Mouse (Mus musculus): ENCODE results near the gene Dus2.

Gene Dus2

DNA sequence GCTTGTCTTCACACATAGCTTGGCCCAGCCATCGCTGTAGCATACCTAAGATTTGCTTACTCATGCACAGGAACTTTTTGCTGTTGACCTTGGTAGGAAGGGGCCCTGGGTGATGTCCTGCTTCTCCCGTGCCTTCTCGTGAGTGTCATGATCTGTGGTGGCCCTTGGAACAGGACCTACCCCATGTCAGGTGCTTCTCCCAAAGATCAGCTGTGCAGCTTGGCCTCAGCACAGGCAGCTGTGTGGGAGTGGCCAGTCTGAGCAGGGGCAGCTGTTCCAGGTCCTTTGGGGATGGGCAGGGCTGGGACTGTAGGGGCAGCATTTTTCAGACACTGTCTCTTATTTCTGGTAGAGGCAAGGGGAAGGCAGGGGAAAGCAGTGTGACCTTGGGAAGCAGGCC lies 53.0 kb downstream of the Dus2 start:
- DNase-seq (ENCODE audit: low spot score in 2 of 2): no peak

DNA sequence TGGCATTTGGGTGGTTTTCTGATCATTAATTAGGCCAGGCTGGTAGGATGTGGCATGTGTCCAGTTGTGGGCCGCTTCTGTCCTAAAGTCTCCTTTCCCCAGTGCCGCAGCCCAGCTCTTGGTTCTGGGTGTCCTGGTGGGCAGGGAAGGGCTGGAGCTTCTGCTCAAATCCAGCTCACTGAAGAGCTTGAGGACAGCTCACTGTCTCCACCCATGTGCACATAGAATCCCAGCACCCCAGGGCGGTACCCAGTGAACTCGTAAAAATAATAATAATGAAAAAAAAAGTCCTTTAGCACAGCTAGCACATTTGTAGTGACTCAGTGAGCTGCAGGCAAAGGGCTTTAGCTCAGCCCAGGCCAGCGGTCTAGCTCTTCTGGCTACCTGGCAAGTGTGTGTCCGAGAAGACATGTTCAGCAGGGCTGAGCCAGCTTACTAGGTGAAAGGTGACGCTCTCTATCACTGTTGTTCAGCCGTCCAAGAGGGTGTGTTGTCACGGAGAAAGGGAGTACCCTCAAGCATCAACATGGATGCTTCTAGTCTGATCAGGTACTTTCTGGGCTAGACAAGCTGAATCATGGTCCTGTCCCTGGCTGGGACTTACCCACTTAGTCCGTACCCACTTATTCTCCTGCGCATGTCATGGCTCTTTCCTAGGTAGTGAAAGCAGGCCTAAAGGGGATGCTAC lies 55.9 kb downstream of the Dus2 start:
- no peak for DNase-seq (ENCODE audit: low spot score in 2 of 2)

DNA sequence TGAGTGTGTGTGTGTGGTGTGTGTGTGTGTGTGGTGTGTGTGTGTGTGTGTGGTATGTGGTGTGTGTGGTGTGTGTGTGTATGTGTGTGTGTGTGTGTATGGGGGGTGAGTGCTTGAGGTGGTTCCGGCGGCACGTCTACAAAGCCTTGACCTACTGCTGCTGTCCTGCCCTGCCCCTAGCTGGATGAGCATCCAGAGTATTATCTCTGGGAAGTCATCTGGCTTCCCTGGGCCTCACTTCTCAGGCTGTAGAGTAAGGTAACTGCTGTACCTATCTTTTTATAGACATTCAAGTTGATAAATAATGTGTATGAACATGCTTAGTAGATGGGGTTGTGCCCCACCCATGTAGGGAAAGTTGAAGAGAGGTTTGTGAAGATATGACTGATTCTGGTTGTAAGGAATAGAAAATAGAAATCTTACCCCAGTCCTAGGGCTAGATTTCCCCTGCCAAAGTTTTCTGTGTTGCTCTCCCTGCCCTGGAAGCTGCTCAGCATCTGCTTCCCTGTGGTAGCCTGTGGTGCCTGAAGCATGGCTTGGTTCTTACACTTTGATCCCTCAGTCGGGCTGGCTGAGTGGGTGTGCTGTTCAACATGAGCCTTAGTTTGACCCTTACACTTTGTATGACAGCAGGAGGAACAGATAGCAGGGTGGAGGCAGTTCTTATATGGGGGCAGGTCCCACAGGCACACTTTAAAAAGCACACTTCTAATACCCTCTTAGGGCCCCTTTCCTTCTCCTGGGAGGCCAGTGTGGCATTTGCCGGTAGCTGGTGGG lies 56.9 kb downstream of the Dus2 start:
- DNase-seq (ENCODE audit: low spot score in 2 of 2): no peak

DNA sequence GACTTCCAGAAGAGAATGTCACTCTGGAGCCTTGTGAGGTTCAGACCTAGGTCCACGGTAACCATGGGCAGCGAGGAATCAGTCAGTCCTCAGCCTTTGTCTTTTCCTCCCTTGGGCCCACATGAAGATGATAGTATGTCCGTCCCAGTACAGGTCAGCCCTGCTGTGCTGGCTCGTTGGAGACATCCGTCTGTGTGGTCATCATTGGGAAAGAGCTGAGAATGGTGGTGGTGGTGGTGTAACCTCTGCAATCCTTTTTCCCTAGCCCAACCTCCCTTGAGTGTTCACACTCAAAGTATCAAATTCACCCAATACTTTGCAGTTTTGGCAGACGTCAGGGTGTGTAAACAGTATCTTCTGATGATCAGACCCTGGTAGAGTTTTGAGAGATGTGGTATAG lies 58.7 kb downstream of the Dus2 start:
- no peak for DNase-seq (ENCODE audit: low spot score in 2 of 2)

DNA sequence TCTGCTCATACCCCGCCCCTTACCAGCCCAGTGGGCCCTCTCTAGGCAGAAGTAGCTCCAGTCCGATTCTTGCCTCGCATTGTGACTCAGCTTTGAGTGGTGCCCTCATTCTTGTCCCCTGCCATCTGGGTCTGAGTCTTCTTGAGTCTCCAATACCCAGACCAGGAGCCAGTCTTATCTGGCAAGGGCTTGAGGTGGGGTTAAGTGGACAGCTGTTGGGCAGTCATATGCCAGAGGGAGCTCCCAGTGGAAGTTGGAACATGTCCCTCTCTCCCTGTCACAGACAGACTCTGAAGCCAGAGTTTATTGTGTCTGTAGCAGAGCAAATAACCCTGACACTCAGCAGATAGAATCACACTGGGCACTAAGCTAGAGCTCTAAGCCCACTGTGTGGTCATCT lies 59.9 kb downstream of the Dus2 start:
- DNase-seq (ENCODE audit: low spot score in 2 of 2): no peak

DNA sequence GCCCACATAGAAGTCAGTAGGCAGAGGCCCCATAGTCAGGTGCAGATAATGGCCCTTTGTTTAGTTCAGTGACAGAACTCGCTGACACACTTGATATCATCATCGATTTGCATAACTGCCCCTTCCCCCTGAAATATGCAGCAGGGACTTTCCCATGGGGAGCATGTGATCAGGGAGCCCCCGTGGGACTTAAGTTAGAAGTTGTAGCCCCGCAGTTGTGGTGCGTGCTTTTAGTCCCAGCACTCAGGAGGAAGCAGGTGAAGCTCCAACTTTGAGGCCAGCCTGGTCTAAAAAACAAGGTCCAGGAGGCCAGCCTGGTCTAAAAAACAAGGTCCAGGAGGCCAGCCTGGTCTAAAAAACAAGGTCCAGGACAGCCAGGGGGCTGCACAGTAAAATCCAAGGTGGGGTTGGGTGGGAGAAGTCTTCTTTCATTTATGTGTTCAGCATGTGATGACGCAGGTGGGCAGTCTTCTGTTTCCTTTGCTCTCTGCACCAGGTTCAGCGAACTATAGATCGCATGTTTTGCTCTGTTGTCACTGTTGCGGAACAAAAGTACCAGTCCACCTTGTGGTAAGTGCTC lies 61.5 kb downstream of the Dus2 start:
- DNase-seq (ENCODE audit: low spot score in 2 of 2): no peak

DNA sequence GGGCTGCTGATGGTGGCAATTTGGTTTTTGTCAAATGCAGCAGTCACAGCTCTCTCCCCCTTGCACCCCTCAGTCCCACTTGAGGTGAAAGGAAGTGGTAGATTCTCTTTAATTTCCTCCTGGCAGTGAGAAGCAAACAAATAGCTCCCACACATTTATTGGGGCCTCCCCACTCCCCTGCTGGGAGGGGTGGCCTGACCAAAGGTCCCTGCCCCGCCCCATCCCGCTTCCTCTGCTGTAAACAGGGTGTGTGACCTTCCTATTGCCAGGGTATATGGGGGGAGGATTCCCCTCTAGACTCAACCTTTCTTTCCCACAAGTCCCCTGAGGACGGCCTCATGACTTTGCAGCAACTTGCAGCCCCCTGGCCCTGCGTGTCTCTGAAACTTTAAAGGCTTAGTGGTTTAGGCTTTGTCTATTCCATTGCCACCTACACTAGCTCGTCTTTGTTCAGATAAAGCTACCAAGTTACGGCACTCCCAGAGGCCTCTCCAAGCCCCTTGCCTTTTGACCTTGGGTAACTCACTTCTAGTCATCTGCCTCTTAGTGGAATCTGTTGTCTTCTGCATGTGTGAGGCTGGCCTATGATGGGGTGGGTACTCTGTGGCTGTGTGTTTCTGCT lies 63.2 kb downstream of the Dus2 start:
- no peak for DNase-seq (ENCODE audit: low spot score in 2 of 2)

DNA sequence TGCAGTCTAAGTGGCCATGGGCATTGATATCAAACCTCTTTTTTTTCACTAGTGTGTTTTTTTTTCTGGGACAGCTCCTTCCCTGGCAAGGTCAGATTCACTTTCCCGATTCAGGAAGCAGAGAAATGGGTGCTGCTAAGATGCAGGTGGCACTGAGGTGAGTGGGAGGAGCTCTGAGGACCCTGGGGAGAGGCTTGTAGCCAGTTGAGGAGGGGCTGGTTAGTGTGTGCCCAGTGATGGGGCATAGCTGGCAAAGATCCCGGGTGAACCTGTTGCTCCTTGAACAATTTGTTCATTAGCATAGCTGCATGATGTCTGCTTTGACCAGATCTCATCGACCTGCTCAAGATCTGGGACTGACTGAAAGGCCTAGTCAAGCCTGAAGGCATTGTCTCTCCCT lies 63.9 kb downstream of the Dus2 start:
- DNase-seq (ENCODE audit: low spot score in 2 of 2): no peak

DNA sequence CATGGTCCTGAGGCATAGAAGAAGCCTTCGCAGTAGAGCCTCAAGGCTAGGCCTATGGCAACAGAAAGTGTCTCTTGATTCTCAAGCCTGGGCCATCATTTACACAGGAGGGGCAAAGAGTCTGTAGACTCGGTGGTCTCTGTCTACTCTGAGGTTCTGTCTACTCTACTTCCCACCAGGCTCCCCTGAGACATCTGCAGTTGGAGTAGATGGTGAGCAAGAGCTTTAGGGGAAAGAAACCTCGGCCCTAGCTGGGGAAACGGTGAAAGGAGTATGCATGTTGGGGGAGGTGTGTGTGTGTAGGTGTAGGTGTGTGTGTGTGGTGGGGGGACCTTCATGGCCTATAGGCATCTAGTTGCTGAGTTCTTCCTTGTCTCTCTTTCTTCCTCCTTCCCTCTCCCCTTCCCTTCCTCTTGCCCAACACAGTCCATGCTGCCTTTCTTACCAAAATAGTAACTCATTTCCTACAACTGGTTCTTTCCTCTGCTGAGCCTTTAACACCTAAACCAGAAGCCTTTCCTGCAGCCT lies 65.4 kb downstream of the Dus2 start:
- no peak for DNase-seq (ENCODE audit: low spot score in 2 of 2)

DNA sequence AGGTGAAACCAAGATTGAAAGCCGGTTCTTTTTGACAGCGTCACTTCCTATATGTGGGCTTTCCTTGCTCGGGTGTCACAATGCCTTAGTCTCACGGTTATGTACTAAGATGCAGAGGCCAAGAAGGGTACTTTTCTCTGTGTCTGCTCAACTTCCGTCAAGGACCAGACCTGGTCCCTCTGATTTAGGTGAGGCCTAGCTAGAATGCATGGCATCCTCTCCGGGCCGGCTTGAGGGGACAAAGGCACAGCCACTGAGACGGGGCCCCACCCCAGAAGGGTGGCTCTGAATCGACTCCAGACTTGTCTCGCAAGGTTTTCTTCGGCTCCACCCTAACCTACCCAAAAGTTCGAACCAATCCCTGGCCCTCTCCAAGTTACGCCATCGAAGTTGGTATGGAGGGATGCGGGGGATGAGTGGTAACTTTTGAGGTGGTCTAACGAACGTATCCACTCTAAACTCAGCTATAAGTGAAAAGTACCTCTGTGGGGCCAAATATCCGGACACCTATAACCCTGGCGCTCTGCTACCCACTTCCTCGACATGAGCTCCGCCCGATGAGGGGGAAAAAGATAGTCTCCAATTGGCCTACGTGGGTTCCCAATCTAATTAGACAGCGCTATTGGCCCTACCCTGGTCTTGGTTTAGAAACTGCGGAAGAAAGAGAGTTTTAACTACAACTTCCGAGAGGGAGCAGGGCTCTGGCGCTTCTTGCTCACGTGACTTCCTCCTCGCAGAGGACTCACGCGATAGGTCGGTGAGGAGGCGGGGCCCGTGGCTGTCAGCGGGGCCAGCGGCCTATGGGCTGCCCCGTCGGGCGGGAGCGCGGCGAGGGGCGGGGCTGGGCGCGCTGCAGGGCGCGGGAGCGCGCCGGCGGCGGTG lies 67.8 kb downstream of the Dus2 start, which contains the start of gene Nfatc3:
Gene Nfatc3, plus strand, starts transcription at position 110 of the 882 bp plus-strand sequence.
- peak; percentile 59 to 95 for DNase-seq (ENCODE audit: low spot score in 2 of 2)

DNA sequence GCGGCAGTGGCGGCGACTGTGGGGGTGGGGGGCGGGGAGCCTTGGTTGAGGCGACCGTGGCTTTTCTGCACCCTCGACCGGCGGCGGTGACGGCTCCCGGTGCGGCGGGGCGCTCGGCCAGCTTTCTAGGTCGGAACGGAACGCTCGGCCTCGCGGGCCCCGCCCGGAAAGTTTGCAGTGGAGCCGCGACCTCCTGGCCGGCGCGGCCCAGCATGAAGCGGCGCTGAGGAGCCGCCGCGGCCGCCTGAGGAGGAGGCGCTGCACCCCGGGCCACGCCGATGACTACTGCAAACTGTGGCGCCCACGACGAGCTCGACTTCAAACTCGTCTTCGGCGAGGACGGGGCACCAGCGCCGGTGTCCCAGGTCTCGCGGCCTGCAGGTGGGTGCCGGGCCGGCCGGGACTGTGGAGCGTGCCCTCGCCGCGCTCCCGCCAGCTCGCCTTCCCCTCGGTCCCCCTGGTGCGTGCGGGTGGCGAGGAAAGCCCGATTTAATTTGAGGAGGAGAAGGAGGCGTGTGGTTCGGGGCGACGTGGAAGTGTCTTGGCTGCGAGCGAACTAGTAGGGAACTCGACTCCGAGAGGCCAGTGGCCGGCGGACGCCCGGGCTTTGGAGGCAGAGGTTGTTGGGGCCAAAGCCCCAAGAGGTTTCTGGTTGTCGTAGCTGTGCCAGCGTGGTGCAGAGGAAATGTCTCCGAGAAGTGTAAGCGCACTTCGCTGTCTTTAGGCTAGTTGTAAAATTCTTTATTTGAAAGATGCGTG lies 68.7 kb downstream of the Dus2 start:
- DNase-seq (ENCODE audit: low spot score in 2 of 2): peak; percentile 34 to 82

DNA sequence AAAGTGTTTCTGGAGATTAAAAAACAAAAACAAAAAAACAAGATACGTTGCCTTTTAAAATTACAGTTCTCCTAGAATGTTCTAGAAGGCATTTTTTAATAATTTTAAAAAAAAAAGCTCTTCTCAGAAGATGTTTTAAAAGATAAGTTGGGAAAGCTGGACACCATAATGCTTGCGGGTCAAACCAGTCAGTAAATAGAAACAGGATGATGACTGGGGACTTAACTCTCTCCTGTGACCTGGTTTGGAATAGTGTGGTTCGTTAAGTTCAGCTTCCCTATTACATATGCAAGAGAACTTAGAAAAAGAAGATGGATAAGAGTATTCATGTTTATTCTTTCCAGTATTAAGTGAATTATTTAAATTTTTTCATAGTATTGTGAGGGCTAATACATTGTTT lies 69.4 kb downstream of the Dus2 start:
- no peak for DNase-seq (ENCODE audit: low spot score in 2 of 2)

DNA sequence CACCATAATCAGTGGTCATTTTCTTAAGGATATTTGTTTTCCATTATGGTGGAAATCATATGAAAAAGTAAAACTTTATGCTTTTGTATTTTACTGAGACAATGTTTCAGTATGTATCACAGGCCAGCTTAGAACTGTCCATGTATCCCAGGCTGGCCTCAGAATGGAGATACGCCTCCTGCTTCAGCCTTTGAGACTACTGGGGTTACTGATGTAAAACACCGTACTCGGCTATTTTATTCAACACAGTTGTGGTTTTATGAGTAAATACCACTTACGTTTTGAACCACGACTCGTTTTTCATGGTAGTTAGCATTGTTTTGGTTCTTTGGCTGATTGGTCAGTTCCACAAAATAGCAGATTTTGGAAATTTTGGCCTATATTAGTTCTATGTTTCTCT lies 70.5 kb downstream of the Dus2 start:
- DNase-seq (ENCODE audit: low spot score in 2 of 2): no peak

DNA sequence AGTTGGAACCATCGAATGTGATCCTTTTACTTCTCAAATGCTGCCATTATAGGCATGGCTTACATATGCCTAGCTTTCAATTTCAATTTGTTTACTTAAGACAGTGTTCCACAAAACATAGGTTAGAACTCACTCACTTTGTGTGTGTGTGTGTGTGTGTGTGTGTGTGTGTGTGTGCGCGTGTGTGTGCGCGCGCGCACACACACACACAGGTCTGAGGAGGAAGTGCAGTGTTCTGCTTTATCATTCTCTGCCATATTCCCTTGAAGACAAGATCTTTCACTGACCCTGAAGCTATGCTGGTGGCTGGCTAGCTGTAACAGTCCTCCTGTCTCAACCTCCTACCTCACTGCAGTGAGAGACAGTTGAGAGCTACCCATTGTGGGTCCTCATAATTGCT lies 71.9 kb downstream of the Dus2 start:
- DNase-seq (ENCODE audit: low spot score in 2 of 2): no peak

DNA sequence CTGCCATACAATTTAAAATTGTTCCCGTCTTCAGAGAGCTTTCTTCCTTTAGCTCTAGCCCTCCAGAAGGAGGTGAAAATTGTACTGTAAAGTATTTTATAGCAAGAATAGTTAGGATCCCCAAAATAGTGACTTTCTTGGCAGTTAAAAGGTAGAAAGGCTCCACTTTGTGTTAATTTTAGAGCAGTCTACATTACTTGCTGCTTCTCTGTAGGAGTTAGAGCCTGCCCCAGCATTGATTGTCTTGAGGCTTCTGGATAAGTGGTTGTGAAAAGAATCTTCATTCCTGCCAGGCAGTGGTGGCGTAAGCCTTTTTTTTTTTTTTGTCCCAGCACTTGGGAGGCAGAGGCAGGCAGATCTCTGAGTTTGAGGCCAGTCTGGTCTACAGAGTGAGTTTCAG lies 75.6 kb downstream of the Dus2 start:
- DNase-seq (ENCODE audit: low spot score in 2 of 2): no peak

DNA sequence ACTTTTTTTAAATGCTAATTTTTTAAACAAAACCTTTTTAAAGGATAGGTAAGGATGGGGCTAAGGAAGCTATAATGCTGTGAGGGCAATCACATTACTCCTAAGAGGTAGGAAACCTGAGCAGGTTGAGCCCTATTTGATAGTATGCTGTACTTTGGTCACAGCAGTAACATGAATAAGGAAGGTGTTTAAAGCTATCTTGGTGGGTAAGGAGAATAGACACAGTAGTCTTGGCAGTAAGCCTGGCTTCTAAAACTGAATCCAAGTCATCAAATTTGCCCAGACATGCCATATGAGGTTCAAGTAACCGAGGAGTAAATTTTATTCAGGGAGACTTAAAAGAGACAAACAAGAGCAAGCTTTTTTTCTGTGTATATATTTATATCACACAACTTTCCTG lies 78.4 kb downstream of the Dus2 start:
- DNase-seq (ENCODE audit: low spot score in 2 of 2): no peak

DNA sequence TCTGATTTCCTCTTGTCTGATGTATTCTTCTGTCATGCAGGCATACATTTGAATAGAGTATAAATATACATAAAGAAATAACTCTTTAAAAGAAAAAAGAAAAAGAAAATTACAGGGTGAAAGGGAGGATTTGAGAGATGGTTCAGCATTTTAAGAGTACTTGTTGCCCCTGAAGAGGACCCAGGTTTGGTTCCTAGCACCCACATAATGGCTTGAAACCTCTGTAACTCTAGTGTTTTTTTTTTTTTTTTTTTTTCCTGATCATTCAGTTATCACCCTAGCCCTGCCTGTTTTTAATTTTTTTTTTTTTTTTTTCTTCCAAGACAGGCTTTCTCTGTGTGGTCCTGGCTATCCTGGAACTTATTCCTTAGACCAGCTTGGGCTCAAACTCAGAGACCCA lies 81.0 kb downstream of the Dus2 start:
- DNase-seq (ENCODE audit: low spot score in 2 of 2): no peak

DNA sequence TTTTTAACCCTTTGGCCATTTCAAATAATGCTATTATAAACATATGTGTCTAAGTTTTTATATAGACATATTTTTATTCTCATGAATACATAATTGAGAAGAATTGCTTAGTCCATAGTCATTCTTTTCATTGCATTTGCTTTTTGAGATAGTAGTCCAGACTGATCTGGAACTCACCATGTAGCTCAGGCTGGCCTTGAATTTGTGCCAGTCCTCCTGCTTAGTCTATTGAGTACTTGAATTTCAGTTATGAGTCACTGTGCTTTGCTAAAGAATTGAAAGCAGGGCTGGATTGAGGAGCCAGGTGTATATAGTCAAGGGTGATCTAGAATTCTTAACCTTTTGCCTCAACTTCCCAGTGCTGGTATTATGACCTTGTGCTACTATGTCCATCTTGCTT lies 83.1 kb downstream of the Dus2 start:
- DNase-seq (ENCODE audit: low spot score in 2 of 2): no peak

DNA sequence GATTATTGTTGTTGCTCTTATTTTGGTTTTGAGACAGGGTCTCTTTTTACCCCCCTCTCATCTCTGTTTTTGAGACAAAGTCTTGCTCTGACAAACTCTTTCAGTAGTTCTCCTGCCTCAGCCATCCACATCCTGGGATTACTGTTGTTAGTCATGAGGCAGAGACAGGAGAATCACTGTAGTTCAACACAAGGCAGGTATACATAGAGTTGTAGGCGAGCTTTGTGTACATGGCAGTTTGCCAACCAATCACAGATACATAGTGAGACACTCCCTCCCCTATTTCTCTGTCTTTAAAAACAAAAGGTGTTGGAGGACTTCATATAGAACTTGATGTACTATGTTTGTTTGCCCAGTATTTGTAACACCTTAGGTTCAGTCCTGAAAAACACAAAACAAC lies 83.5 kb downstream of the Dus2 start:
- DNase-seq (ENCODE audit: low spot score in 2 of 2): no peak

DNA sequence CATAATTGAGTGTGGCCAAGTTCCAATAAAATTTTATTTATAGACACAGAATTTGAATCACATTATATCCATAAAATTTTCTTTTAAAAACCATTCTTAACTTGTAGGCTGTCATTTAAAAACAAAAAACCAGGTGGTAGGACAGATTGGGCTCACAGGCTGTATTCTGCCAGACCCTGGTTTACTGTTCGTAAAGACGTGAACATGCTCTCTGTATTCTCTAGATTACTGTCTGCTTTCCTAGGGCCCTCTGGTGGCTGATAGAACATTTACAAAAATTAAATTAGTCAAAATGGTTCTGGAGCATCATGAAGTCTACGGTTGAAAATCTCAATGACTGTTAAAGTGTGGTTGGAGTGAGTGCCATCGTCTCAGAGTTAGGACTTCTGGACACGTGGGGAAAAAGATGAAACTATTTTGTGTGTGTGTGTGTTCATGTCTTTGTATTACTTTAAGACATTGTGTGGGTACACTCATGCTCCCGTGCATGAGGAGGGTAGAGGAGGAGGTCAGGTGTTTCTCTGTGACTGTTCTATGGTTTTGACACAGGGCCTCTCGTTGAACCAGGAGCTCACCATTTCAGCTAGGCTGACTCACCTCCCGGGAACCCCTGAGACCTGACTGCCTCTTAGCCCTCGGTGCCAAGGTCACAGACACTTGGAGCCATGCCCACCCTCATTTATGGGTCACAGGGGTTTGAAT lies 84.2 kb downstream of the Dus2 start:
- no peak for DNase-seq (ENCODE audit: low spot score in 2 of 2)

All from urinary bladder, adult 18-20 months (tissue).